Mouse (Mus musculus) C2C12 (cell line): ENCODE data around the gene Igf2r.

Experiments
- CTCF ChIP-seq: IDR thresholded peaks from one replicate; pipeline ENCODE4 v1.5.1; 2011; ENCODE audit not compliant: control insufficient read depth, insufficient read depth, insufficient read length
- MAX ChIP-seq: IDR thresholded peaks from one replicate; pipeline ENCODE4 v1.6.1; 2011; ENCODE audit warnings: mild to moderate bottlenecking, control low read depth
- MYOD1 ChIP-seq: IDR thresholded peaks from one replicate; pipeline ENCODE4 v1.6.1; 2011; ENCODE audit warnings: low read depth; ENCODE audit not compliant: control insufficient read depth, insufficient read length

DNA sequence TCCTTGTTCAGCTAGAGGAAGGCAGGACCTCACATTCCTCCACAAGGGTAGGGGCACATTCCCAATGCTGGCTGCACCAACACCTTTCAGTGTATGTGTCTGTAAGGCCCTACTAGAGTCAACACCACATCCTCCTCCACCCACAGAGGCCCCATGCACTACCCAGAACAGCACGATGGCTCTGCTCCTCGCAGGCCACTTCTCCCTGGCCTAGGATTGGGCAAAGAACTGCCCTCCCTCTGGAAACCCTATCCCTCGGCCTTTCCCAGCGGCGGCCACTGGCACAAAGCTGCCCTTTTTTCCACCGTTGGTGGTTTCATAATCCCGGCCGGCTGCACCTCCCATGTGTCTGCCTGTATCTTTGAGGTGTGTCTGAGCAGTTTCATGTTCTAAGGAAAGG lies 46.8 kb downstream of the Igf2r start:
- TF ChIP-seq MAX (no peak), CTCF (no peak), MYOD1 (no peak)
